ENCODE assay signal across 25 mouse cellular contexts in genomic region chr5:53759912-53760311, GRCm38 (mm10). TPM values are rescaled to one million over a fixed set of nuclear protein-coding genes. Genes with fewer than 3 reads are reported as not detected.
DNase-seq lines count a peak whose midpoint lies in the region; ATAC-seq and TF ChIP-seq lines count a peak whose summit lies in the region.
"Had no signal": no experiment of that assay in that cellular context is flagged by ENCODE, and none has a peak within 500 bp of the region (broad histone marks: within the 10 kb centered on the region; RNA-seq: fewer than 3 reads in every experiment).

No protein-coding gene starts in this region.

- no peak overlapping the region for H3K4me2 ChIP-seq in kidney, embryonic 14.5 days (replicated peaks; ENCODE audit: low read depth, low read length)
- no peak overlapping the region for H3K4me2 ChIP-seq in kidney, postnatal 0 days (ENCODE audit: low read length)
- H3K4me2 ChIP-seq: embryonic facial prominence, embryonic 15.5 days; forebrain, embryonic 15.5 days; heart, embryonic 13.5 days had no signal

- H3K27ac ChIP-seq in kidney, embryonic 14.5 days (ENCODE audit: low read depth, low read length) = no peak overlapping the region
- peak overlapping the region; percentile 55 for H3K27ac ChIP-seq in kidney, postnatal 0 days
- H3K27ac ChIP-seq: embryonic facial prominence, embryonic 15.5 days; forebrain, embryonic 10.5 days; forebrain, embryonic 15.5 days; heart, embryonic 13.5 days had no signal

- WGBS in kidney, embryonic 14.5 days = 78% methylated on average over 4 of the region's 4 CpGs
- WGBS in kidney, postnatal 0 days = 78% methylated on average over 4 of the region's 4 CpGs

- H3K36me3 ChIP-seq in kidney, embryonic 14.5 days (ENCODE audit: control insufficient read depth, insufficient read depth, low read length) = no peaks in the 10 kb centered on the region
- H3K36me3 ChIP-seq in kidney, postnatal 0 days (ENCODE audit: insufficient read depth, low read length) = no peaks in the 10 kb centered on the region
- H3K36me3 ChIP-seq: embryonic facial prominence, embryonic 15.5 days; forebrain, embryonic 10.5 days; forebrain, embryonic 15.5 days; heart, embryonic 13.5 days had no signal

- H3K9ac ChIP-seq in kidney, embryonic 14.5 days (ENCODE audit: low read depth, low read length) = no peak overlapping the region
- H3K9ac ChIP-seq in kidney, postnatal 0 days (ENCODE audit: low read depth, low read length) = no peak overlapping the region
- H3K9ac ChIP-seq: embryonic facial prominence, embryonic 15.5 days; forebrain, embryonic 15.5 days; heart, embryonic 13.5 days had no signal

- no peaks in the 10 kb centered on the region for H3K4me1 ChIP-seq in kidney, embryonic 14.5 days (ENCODE audit: control insufficient read depth, insufficient read depth, low read length)
- H3K4me1 ChIP-seq in kidney, postnatal 0 days (replicated peaks; ENCODE audit: insufficient read depth, low read length) = no peaks in the 10 kb centered on the region
- H3K4me1 ChIP-seq: embryonic facial prominence, embryonic 15.5 days; forebrain, embryonic 10.5 days; forebrain, embryonic 15.5 days; heart, embryonic 13.5 days had no signal

- peak; percentile 80 for DNase-seq in kidney, adult 11 months
- DNase-seq in kidney, adult 9 months = peak; percentile 89
- DNase-seq in kidney, postnatal 0 days (ENCODE audit: low spot score) = peak; percentile 24
- peak; percentile 47 to 76 for DNase-seq in kidney, postnatal 36 days
- no peak for DNase-seq in left cerebral cortex, postnatal 36 days (ENCODE audit: low spot score in 2 of 2)
- no peak for DNase-seq in adrenal gland, postnatal 10 days
- DNase-seq: adrenal gland, adult 2 months; adrenal gland, postnatal 36 days; cerebellum, adult 11 months; cerebellum, adult 8-10 months; cerebellum, postnatal 14 days; embryo, embryonic 11 days; gastrocnemius, postnatal 36 days; heart, postnatal 36 days had no signal

- no peak overlapping the region for H3K4me3 ChIP-seq in kidney, embryonic 14.5 days (ENCODE audit: low read length)
- H3K4me3 ChIP-seq in kidney, postnatal 0 days (replicated peaks; ENCODE audit: low read depth, low read length) = no peak overlapping the region
- H3K4me3 ChIP-seq: embryonic facial prominence, embryonic 15.5 days; erythroblast, embryonic 14.5 days; forebrain, embryonic 10.5 days; forebrain, embryonic 15.5 days; heart, embryonic 13.5 days had no signal

- intact Hi-C loops in left cerebral cortex, postnatal 36 days (cut with DNase I) = no loop called here

- H3K9me3 ChIP-seq in kidney, embryonic 14.5 days (ENCODE audit: control insufficient read depth, low read length) = no peaks in the 10 kb centered on the region
- no peaks in the 10 kb centered on the region for H3K9me3 ChIP-seq in kidney, postnatal 0 days (replicated peaks; ENCODE audit: low read length)
- H3K9me3 ChIP-seq: embryonic facial prominence, embryonic 15.5 days; forebrain, embryonic 10.5 days; forebrain, embryonic 15.5 days; heart, embryonic 13.5 days had no signal

- no peaks in the 10 kb centered on the region for H3K27me3 ChIP-seq in kidney, embryonic 14.5 days (ENCODE audit: control insufficient read depth, insufficient read depth, low read length)
- no peaks in the 10 kb centered on the region for H3K27me3 ChIP-seq in kidney, postnatal 0 days (ENCODE audit: insufficient read depth, low read length)
- H3K27me3 ChIP-seq: CH12.LX; embryonic facial prominence, embryonic 15.5 days; forebrain, embryonic 15.5 days; heart, embryonic 13.5 days had no signal

- no peak for TF ChIP-seq CTCF in kidney, postnatal 0 days (IDR thresholded peaks at IDR 0.05; ENCODE audit: low read depth)

- ATAC-seq in kidney, embryonic 14.5 days (ENCODE audit: low FRiP score, low TSS enrichment) = no peak; the same call in 1 of the 2 replicates
- ATAC-seq in kidney, postnatal 0 days (replicated peaks; ENCODE audit: low FRiP score, low read depth) = peak; percentile 94
- ATAC-seq: activated CD4-positive, CD25-positive, alpha-beta regulatory T cell, adult 4 months; forebrain, embryonic 15.5 days; Patski had no signal

RNA-seq across cellular contexts. Expression of gene Tbc1d19, which starts 49.5 kb away (rescaled TPM):
- polyA plus RNA-seq in kidney, embryonic 14.5 days (2014; fragmentation: Nextera tagmentation; extraction: Ambion mirVana) = 38.6 and 43.8 TPM in 2 replicates
- 35.4 and 38.6 TPM in 2 replicates for polyA plus RNA-seq in kidney, postnatal 0 days (2015; fragmentation: Nextera tagmentation; extraction: Ambion mirVana)
- total RNA-seq in left cerebral cortex, postnatal 36 days (2021) = 10 to 100 TPM; 47.5 to 48.5 TPM
- total RNA-seq in adrenal gland, postnatal 10 days (2021) = 10 to 100 TPM; 19.5 to 31.5 TPM

RNA-seq across cellular contexts. Expression of gene Cckar, which starts 52.4 kb away (rescaled TPM):
- 1.2 and 1.6 TPM in 2 replicates for polyA plus RNA-seq in kidney, embryonic 14.5 days (2014; fragmentation: Nextera tagmentation; extraction: Ambion mirVana)
- 7.7 and 9.1 TPM in 2 replicates for polyA plus RNA-seq in kidney, postnatal 0 days (2015; fragmentation: Nextera tagmentation; extraction: Ambion mirVana)
- not detected for total RNA-seq in left cerebral cortex, postnatal 36 days (2021)
- total RNA-seq in adrenal gland, postnatal 10 days (2021) = under 1 TPM; 0.39 to 0.69 TPM
- total RNA-seq: CH12.LX; common myeloid progenitor, adult 5-6 weeks; gastrocnemius, adult 8-10 months; gastrocnemius, postnatal 36 days; heart, postnatal 36 days had no signal
- polyA plus RNA-seq: activated CD4-positive, CD25-positive, alpha-beta regulatory T cell, adult 4 months; erythroblast, embryonic 14.5 days; Patski had no signal

Comparison
In these comparisons a context has a peak if more than half of its experiments do, and no peak if none do; other contexts are left out.
1. DNase-seq: peak in kidney, adult 11 months (single experiment), kidney, adult 9 months (single experiment), kidney, postnatal 0 days (single experiment) and kidney, postnatal 36 days (2 of 2); none in left cerebral cortex, postnatal 36 days (0 of 2) and adrenal gland, postnatal 10 days (single experiment).